Mouse (Mus musculus) thymus, adult 18-20 months (tissue): Measurements from ENCODE around the gene Rdh8.

Experiments used
- DNase-seq, 2 experiments: peaks; one replicate each; pipeline ENCODE4 v3.0.0; 2022; ENCODE audit warnings: mixed read lengths in 2 of 2

The Rdh8 gene

DNA sequence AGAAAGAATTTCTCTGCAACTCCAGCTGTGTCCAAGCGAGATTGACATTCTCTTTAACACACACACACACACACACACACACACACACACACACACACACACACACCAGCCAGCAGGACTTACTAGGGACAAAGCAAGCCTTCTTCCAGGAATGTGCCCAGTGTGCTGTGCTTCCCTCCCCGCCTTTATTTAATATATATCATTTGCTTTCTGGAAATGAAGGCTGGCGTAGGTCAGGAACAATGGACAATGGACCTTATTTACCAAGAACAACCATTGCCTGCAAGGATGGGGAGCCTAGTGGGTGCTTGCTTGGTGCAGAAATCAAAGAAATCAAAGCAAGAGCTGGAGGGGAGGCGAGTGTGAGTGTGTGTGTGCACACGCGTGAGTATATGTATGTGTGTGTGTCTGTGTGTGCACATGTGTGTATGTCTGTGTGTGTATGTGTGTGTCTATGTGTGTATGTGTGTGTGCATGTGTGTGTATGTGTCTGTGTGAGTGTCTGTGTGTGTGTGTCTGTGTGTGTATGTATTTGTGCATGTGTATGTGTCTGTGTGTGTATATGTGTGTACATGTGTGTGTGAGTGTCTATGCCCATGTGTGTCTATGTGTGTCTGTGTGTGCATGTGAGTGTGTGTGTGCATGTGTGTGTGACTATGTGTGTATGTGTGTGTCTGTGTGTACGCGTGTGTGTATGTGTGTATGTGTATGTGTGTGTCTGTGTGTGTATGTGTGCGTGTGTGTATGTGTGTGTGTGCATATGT is 19.1 kb downstream of the Rdh8 start:
- DNase-seq = no peak

DNA sequence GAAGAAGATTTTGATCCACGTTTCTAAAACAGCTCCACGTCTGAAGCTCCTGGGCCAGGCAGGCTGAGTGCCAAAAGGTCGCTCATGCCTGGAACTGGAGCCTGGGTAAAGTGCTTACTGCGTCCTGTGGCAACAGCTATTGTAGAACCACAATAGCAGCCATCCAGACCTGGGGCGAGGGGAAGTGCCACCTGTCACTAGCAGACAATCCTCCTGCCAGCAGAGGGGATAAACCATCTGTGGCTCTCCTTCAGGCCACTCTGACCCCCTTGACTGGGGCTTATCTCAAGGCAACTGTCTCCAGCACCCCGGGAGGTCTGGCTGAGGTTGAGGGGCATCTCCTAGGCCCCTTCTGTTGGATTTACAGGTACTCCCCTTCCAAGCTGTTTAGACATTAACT is 20.6 kb downstream of the Rdh8 start:
- no peak for DNase-seq

DNA sequence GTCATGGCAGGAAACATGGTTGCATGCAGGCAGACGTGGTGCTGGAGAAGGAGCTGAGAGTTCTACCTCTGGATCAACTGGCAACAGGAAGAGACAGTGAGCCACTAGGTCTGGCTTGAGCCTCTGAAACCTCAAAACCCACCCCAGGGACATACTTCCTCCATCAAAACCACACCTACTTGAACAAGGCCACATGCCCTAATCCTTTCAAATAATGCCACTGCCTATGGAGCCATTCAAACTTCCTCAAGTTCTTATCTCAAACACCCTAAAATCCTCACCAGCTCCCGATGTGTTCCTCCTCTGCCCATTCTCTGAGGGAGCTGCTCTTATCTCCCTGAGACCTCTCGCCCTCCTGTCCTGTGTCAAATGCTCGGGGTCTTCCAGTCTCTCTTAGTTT is 23.9 kb downstream of the Rdh8 start:
- no peak for DNase-seq

DNA sequence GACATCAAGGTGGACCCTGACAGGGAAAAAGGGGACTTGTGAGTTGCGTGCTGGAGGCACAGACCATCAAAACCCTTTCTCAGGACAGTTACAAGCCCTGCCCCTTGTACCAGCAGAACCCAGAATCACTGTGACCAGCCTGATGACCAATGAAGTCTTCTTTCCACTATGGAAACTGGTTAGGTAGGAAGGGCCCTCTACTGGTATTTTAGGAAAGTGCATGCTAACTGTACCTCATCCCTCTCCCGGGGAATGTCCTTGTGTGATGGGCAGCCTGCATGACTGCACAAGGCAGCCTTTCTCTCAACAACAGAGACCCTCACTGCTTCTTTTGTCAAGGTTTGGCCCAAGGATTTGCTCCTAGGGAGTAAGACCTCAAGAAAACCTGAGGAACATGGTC is 24.4 kb downstream of the Rdh8 start:
- DNase-seq = no peak

DNA sequence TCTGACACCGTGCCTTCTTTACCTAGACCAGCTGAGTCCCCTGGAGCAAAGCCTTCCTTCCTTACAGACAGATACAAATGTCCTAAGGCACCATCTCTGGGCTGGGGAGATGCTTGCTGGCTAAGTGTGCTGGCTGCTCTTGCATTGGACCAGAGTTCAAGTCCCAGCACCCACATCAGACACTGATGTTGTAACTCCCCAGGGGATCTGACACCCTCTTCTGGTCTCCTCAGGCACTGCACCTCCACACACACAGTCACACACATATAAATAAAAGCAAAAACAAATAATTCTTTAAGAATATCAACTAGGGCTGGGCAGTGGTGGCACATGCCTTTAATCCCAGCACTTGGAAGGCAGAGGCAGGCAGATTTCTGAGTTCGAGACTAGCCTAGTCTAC is 31.9 kb downstream of the Rdh8 start:
- DNase-seq = no peak

DNA sequence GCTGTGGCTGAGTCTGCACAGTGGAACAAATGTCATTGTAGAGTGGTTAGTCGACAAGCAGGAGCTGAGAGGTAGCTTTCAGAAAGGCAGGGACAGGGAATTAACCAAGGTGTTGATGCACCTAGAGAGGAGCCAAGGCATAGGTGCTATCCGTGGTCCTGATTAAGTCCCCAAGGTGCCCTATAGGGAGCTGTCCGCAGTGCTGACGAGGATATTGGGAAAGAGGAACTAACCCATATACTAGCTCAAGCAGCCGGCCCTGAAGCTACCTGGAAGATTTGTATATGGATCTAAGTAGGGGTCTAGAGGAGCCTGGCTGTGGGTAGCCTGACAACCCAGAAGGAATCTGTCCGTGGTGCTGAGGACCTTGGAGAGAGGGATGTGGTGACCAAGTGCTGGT is 38.8 kb downstream of the Rdh8 start:
- no peak for DNase-seq

DNA sequence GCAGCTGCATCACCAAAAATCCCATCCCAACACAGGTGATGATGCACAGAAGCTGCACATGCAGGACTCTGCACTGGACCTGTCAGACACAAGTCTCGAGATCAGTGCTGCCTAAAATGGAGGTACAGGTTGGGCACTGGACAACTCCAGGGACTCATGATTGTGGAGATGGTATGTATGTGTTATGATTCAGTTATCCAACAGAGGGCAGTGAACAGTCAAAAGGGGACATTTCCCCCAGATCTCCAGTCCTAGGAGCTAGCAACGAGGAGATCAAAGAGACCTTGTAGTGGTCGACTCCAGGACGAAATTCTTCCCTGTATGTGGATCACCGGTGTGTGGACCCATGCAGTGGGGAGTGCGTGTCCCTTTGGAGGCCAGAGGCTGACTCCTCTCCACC is 41.6 kb downstream of the Rdh8 start:
- no peak for DNase-seq

DNA sequence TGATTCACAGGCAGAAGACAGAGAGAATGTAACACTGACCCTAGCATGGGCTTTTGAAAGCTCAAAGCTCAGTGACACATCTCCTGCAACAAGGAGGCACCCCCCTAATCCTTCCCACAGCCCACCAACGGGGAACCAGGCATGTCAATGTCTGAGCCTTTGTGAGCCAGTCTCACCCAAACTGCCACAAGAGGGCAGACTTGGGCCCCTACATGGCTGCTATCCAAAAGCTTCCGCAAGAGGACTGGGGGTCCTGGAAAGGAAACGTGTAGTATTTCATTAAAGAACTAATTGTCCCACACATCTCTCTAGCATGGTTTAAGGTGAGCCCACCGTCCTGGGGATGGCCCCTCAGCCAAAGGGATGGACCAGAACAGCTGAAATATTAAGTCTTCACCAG is 43.5 kb downstream of the Rdh8 start:
- DNase-seq = no peak

DNA sequence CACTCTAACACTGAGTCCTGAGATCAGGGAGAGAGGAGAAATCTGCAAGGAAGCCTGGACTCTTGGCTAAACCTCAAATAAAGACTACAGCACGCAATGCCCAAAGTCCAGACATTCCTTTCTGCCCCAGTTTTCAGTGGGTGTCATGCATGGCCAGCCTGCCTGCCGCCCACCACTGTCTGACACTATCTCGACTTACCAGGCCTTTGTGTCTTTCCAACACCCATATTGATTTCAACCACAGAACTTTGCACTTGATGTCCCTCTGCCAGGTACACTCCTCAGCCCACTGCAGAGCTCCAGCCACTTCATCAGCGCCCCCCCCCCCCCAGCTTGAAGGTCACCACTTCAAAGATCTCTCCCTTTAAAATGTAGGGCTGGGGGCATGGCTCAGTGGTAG is 43.9 kb downstream of the Rdh8 start:
- DNase-seq = no peak

DNA sequence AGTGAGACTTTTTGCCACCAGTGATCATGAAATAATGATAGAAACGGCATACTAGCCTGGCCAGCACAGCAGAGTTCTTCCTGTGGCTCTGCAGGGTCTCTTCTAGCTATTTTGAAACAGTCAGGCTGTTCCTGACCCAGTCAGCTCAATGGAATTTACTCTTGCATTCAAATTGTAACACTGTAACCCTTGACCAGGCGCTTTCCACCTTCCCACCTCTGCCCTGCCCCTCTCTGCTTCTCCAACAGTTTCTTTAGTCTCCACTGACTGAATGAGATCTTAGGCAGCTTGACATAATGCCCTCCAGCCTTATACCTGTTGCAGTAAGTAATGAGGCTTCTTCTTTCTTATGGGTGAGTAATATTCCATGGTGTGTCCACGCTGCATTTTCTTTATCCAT is 48.6 kb downstream of the Rdh8 start:
- no peak for DNase-seq

DNA sequence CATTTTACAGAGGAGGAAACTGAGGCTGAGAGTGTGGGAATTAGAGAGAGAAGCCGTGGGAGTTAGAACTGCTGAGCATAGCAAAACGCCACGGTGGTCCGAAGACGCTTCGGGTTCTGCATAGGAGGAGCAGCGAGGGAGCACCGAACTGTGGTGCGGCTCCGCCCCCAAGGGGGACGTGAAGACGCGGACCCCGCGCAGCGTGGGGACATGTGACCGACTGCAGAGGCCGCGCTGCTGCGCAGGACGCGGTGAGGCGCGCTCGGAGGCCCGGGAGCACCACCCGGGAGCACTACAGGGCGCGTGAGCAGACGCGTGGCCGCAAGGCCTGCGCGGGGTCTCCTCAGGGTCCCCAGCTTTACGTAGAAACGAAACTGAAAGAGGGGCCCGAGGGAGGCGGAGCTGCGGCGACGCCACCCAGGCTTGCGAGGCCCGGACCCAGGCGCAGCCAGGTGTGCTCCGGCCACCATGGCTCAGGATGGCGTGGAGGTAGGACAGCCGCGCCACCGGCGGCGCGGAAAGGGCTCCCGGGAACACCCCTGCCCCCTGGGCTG is 50.2 kb downstream of the Rdh8 start, which contains the start of gene A230050P20Rik:
Gene A230050P20Rik, plus strand, starts transcription at position 195 of the 554 bp plus-strand sequence.
- no peak for DNase-seq

DNA sequence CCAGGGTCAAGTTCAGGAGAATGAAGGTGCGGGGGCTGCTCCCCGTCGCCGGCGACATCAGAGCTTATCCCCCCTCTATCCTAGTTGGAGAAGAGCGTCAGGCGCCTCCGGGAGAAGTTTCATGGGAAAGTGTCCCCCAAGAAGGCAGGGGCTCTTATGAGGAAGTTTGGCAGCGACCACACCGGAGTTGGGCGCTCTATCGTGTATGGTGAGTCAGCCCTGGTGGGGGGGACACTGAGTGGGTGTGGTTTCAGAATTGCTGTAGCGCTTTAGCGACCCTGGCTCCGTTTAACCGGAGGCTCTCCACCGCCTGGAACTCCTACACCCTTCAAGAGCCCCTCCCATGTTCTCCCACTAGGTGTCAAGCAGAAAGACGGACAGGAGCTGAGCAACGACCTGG is 50.9 kb downstream of the Rdh8 start:
- DNase-seq = no peak

DNA sequence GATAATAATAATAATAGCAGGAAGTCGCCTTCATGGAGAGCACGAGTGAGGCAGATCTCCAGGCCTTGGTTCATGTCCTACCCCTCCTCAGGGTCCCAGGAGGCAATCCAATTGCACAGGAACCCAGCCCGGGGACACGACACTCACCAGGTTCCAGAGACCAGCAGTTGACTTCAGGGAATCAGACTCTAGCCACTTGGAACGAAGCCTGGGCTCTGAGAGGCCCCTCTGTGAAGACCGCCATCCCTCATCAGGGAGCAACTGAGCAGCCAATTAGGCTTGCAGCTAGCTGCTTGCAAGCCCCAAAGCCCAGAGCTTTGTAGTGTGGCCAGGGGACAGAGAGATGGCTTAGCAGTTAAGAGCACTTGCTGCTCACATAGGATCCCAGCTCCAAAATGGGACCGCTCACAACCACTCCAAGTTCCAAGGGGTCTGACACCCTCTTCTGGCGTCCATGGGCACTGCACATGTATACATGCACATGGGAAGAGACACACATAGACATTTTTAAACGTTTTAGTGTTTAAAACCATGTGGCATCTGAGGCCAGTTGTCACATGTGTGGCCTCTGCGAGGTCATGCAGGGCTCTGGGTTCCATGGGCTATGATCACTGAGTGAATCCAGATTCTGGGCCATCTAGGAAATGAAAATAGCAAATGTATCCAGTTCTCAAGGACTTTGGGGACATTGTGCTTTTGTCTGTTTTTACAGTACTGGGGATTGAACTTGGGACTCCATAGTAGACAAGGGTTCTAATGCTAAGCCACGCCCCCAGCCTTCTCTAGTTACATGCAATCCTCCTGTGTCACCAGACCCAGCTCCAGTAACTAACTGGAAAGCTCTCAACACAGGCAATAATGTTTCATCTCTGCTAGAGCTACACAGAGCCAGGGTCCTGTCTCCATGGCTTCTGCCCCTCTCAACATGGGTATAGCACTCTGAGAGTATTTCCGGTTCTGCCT is 52.2 kb downstream of the Rdh8 start:
- no peak for DNase-seq

DNA sequence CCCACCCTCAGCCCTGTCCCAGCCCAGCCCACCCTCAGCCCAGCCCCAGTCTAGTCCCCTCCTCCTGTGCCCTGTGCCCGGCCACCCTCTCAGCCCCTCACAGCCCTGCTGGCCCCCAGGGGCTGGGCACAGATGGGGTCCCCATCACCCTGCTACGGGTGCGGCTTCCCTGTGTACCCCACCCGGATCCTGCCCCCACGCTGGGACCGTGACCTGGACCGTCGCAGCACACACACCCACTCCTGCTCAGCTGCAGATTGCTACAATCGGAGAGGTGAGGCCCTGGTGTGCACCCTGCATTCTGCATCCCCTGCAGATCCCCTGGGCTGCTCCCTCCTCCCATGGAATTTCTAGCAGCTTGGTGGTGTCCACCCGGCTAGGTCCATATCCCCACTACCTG is 54.7 kb downstream of the Rdh8 start:
- DNase-seq = no peak

DNA sequence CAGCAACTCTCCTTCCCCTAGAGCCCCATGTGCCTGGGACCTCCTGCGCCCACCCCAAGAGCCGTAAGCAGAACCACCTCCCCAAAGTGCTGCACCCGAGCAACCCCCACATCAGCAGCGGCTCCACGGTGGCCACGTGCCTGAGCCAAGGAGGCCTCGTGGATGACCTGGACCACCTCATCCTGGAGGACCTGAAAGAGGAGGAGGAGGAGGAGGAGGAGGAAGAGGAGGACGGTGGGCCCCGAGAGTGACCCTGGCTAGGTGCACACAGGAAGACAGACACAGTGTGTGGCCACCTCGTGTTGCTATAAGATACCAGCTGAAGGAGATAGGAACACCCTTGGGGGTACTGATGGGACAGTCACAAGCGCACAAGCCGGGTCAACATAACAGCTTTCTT is 55.2 kb downstream of the Rdh8 start:
- DNase-seq = no peak

DNA sequence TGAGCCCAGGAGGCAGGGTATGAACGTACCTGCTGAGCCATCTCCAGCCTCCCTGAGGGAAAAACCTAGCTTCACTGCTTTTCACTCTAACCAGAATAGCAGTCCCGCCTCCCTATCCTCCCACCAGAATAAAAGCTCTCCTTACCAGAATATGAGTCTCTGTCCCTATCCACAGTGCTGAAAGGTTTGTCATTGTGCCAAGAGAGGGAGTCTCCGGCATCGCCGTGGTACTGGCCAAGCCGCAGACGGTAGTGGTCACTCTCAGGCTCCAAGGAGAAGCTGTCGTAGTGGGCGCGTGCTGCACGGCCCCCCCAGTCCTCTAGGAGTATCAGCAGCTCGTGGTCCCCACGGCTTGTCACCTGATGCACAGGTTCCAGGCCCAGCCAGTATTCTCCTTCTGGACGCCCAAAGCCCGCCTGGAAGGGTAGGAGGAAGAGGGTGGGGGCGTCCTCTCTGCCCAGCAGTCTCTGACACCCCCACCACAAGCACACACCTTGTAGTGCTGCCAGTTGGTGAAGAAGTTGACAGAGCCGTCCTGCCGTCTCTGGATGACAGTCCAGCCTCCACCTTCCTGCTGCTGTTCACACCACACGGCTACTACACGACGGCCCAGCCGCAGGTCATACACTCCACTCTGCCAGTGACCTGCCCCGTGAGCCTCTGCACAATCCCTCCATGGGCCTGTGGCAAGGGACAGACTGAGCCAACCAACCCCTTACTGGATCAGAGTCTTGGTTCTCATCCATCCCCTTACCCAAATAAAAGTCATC is 56.9 kb downstream of the Rdh8 start:
- DNase-seq = no peak
